Mouse (Mus musculus) urinary bladder, postnatal 4 days (tissue): ENCODE data around the gene Idh3g.

ENCODE experiments used
- DNase-seq, 2 experiments: peaks; one replicate each; pipeline ENCODE4 v3.0.0; 2021 to 2022; ENCODE audit warnings: low spot score in 2 of 2

Gene Idh3g

GRCm38 (mm10) chrX:73786364-73787224 is at the start of gene Idh3g, which contains the start of gene Ssr4:
Gene Idh3g, minus strand, starts transcription at chrX:73786897.
Gene Ssr4, plus strand, starts transcription at chrX:73787028.
- DNase-seq: peak; percentile 87 to 88

GRCm38 (mm10) chrX:73835731-73836130 is 49.0 kb upstream of the Idh3g start:
- no peak for DNase-seq

GRCm38 (mm10) chrX:73824185-73825151 is 37.8 kb upstream of the Idh3g start, which contains the start of gene Pdzd4:
Gene Pdzd4, minus strand, starts transcription at chrX:73824969.
- DNase-seq: peak; percentile 45 to 64

GRCm38 (mm10) chrX:73823747-73824146 is 37.0 kb upstream of the Idh3g start:
- DNase-seq: no peak

GRCm38 (mm10) chrX:73816596-73817314 is 30.1 kb upstream of the Idh3g start:
- DNase-seq: no peak

GRCm38 (mm10) chrX:73815072-73815471 is 28.4 kb upstream of the Idh3g start:
- DNase-seq: no peak

- no peak for DNase-seq
Observed at GRCm38 (mm10) chrX:73805814-73806213, 19.1 kb upstream of the Idh3g start.

GRCm38 (mm10) chrX:73798502-73798901 is 11.8 kb upstream of the Idh3g start:
- DNase-seq: peak; percentile 61 to 74

GRCm38 (mm10) chrX:73797511-73797910 is 10.8 kb upstream of the Idh3g start:
- no peak for DNase-seq

- DNase-seq: no peak
Observed at GRCm38 (mm10) chrX:73793505-73793904, 6.8 kb upstream of the Idh3g start.

GRCm38 (mm10) chrX:73793039-73793438 is 6.3 kb upstream of the Idh3g start:
- DNase-seq: no peak

- DNase-seq: no peak
Observed at GRCm38 (mm10) chrX:73788501-73788900, 1.8 kb upstream of the Idh3g start.

GRCm38 (mm10) chrX:73787225-73787558 is 495 bp upstream of the Idh3g start:
- no peak for DNase-seq

- no peak for DNase-seq
Observed at GRCm38 (mm10) chrX:73785666-73786065, 1.0 kb downstream of the Idh3g start.

- no peak for DNase-seq
Observed at GRCm38 (mm10) chrX:73782227-73782626, 4.5 kb downstream of the Idh3g start.

- DNase-seq: no peak
Observed at GRCm38 (mm10) chrX:73774802-73775483, 11.8 kb downstream of the Idh3g start.

- DNase-seq: no peak
Observed at GRCm38 (mm10) chrX:73774168-73774760, 12.4 kb downstream of the Idh3g start, which contains the start of gene Srpk3. Gene Srpk3, plus strand, starts transcription at chrX:73774405.

- no peak for DNase-seq
Observed at GRCm38 (mm10) chrX:73767267-73767666, 19.4 kb downstream of the Idh3g start.

- DNase-seq: no peak
Observed at GRCm38 (mm10) chrX:73765311-73765710, 21.4 kb downstream of the Idh3g start.

GRCm38 (mm10) chrX:73758611-73759290 is 27.9 kb downstream of the Idh3g start:
- no peak for DNase-seq
